Mouse (Mus musculus) lung, postnatal 0 days (tissue): Measurements from ENCODE around the gene Irf2bp2.

Source experiments
- CTCF ChIP-seq: IDR thresholded peaks from 2 replicates; pipeline ENCODE4 v1.5.1; 2016; ENCODE audit warnings: antibody characterized with exemption, mild to moderate bottlenecking
- EP300 ChIP-seq: IDR thresholded peaks from 2 replicates; pipeline ENCODE4 v1.6.1; 2016; ENCODE audit warnings: antibody characterized with exemption, mild to moderate bottlenecking, control low read depth

DNA sequence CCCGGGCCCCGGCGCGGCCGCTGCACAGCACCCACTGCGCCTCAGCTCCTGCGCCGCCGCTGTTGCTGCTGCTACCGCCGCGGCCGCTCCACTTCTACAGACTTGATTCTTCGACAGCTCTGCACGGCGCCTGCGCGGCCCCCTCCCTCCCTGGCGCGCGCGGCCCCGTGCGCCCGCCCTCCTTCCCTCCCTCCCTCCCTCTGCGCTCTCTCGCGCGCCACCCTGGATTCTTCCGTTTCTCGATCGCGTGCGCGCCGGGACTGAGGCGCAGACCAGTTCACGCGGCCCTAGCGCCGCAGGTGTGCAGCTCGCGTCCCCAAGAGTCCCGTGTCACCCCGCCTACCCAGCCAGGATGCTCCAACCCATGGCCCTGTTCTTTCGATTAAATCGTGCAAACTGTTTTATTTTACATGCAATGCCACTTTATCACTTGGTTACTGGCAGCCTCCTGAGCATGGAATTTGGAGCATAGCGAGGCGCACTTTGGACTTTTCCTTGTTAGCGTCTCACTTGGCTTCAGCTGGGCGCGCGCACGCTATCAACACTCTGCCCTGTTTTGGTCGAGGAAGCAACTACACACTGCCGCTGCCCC is at the start of gene Irf2bp2:
- TF ChIP-seq CTCF, result no peak
- 0 out of 2 replicates have a peak, but pooled peaks have one; percentile 3 for TF ChIP-seq EP300
